Mouse (Mus musculus): ENCODE results near the gene Gm49333. TPM values are rescaled to one million over a fixed set of nuclear protein-coding genes. Genes with fewer than 3 reads are reported as not detected.

Gene Gm49333
- total RNA-seq, 2 experiments from 2014 or later: not detected

- no peak for DNase-seq
These were observed 79.4 kb downstream of the Gm49333 start for GRCm38 (mm10) chr16:20690774-20691173.

- DNase-seq: no peak
These were observed 80.2 kb downstream of the Gm49333 start for GRCm38 (mm10) chr16:20691617-20692016.

- DNase-seq: no peak
These were observed 81.0 kb downstream of the Gm49333 start for GRCm38 (mm10) chr16:20692241-20692965.

- peak; percentile 94 for DNase-seq
These were observed 81.8 kb downstream of the Gm49333 start, which contains the start of gene Fam131a for GRCm38 (mm10) chr16:20693111-20693701. TSS of gene Fam131a (plus strand) at chr16:20693241.

GRCm38 (mm10) chr16:20694781-20695180, 83.4 kb downstream of the Gm49333 start:
- no peak for DNase-seq

Small RNA genes within 50 kb of the gene (microRNA-seq; reads per million reads assigned to microRNA genes)
- gene Mir1224: 8.3 reads per million, percentile 12 among the genes with 10 or more reads in this experiment

Other genes starting within 250 kb of the Gm49333 start
- gene Abcc5, start 185.2 kb upstream of the Gm49333 start, total RNA-seq (2021): 10 to 100 TPM; 43.6 to 59.3 TPM
- gene Eif2b5, start 112.8 kb upstream of the Gm49333 start, total RNA-seq (2021): 10 to 100 TPM; 56.6 to 61.4 TPM
- gene Dvl3, start 94.6 kb upstream of the Gm49333 start, total RNA-seq (2021): 10 to 100 TPM; 38.9 to 43.5 TPM
- 100 to 1,000 TPM; 277 to 296 TPM for gene Ap2m1, start 76.1 kb upstream of the Gm49333 start, total RNA-seq (2021)
- 10 to 100 TPM; 71.2 to 78.8 TPM for gene Abcf3, start 63.0 kb upstream of the Gm49333 start, total RNA-seq (2021)
- gene Vwa5b2, start 22.1 kb upstream of the Gm49333 start, total RNA-seq (2021): 1 to 10 TPM; 1.9 to 4.8 TPM
- 10 to 100 TPM in 1 of 2 experiments, 1 to 10 TPM in 1; 9.3 to 10.7 TPM for gene Eef1akmt4, start within 50 bp of the Gm49333 start, total RNA-seq (2021)
- 10 to 100 TPM; 16.8 to 17.9 TPM for gene Alg3, start 125 bp downstream of the Gm49333 start, total RNA-seq (2021)
- 10 to 100 TPM; 11.0 to 23.4 TPM for gene Camk2n2, start 9.7 kb downstream of the Gm49333 start, total RNA-seq (2021)
- gene Ece2, start 18.2 kb downstream of the Gm49333 start, total RNA-seq (2021): 1 to 10 TPM; 7.5 to 9.1 TPM
- gene Psmd2, start 40.0 kb downstream of the Gm49333 start, total RNA-seq (2021): 100 to 1,000 TPM; 196 to 198 TPM
- 100 to 1,000 TPM; 366 to 393 TPM for gene Eif4g1, start 56.7 kb downstream of the Gm49333 start, total RNA-seq (2021)
- 10 to 100 TPM; 12.8 to 15.1 TPM for gene Fam131a, start 81.6 kb downstream of the Gm49333 start, total RNA-seq (2021)
- gene Polr2h, start 106.1 kb downstream of the Gm49333 start, total RNA-seq (2021): 10 to 100 TPM; 26.0 to 31.7 TPM
- 10 to 100 TPM; 15.2 to 26.5 TPM for gene Clcn2, start 106.1 kb downstream of the Gm49333 start, total RNA-seq (2021)
- gene Chrd, start 121.5 kb downstream of the Gm49333 start, total RNA-seq (2021): 1 to 10 TPM; 5.2 to 6.0 TPM
- 1 to 10 TPM; 2.5 to 3.3 TPM for gene Thpo, start 122.9 kb downstream of the Gm49333 start, total RNA-seq (2021)